In the genomic region with DNA sequence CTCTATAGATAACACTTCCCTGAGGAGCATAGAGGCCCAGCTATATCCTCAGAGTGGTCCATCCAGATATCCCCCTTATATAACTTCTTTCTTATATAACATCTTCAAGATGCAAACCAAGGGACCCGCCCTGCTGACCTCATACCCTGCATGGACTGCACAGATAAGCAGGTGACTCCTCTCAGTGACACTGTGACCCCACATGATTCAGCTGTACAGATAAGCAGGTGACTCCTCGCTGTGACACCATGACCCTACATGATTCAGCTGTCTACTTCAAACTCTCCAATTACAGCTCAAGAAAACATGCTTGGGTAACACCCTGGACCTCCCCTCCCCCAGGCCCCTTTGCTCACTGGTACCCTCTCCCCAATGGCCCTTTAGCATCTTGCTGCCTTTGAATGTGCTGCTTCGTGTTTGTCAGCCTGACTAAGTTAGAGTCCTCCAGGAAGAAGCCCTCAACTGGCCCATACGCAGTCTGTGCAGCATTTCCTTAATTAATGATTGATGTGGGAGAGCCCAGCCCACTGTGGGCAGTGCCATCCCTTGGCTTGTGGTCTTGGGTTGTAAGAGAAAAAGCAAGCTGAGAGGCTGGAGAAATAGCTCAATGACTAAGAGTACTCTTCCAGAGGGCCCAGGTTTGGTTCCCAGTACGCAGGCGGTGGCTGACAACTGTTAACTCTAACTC, we compare ENCODE assay signal across 9 mouse cellular contexts. TPM values are rescaled to one million over a fixed set of nuclear protein-coding genes. Genes with fewer than 3 reads are reported as not detected.
DNase-seq lines count a peak whose midpoint lies in the region; ATAC-seq and TF ChIP-seq lines count a peak whose summit lies in the region.
"Had no signal": no experiment of that assay in that cellular context is flagged by ENCODE, and none has a peak within 500 bp of the region (broad histone marks: within the 10 kb centered on the region; RNA-seq: fewer than 3 reads in every experiment).

No protein-coding gene starts in this region.

- no peaks in the 10 kb centered on the region for H3K9me3 ChIP-seq in heart, embryonic 14.5 days (ENCODE audit: control insufficient read depth, low read length)
- H3K9me3 ChIP-seq in intestine, embryonic 16.5 days (ENCODE audit: control insufficient read depth, low read length), result no peaks in the 10 kb centered on the region
- H3K9me3 ChIP-seq: midbrain, embryonic 10.5 days had no signal

- TF ChIP-seq CTCF in heart, adult 2 months (IDR thresholded peaks at IDR 0.05), result no peak
- no peak for TF ChIP-seq CTCF in bone marrow, adult 2 months (IDR thresholded peaks at IDR 0.05; ENCODE audit: control insufficient read depth, insufficient read depth, low read length)

- H3K4me3 ChIP-seq in heart, embryonic 14.5 days (ENCODE audit: control insufficient read depth in 1 of 2, insufficient read depth in 1 of 2, low read depth in 1 of 2, low read length in 2 of 2), result no peak overlapping the region
- H3K4me3 ChIP-seq in heart, adult 2 months, result no peak overlapping the region
- H3K4me3 ChIP-seq in bone marrow, adult 2 months (replicated peaks; ENCODE audit: control insufficient read depth, low read depth, low read length), result no peak overlapping the region
- H3K4me3 ChIP-seq in intestine, embryonic 16.5 days (ENCODE audit: low read length), result no peak overlapping the region
- H3K4me3 ChIP-seq: midbrain, embryonic 10.5 days had no signal

- no peaks in the 10 kb centered on the region for H3K27me3 ChIP-seq in heart, embryonic 14.5 days (ENCODE audit: control insufficient read depth, insufficient read depth, low read length)
- no peaks in the 10 kb centered on the region for H3K27me3 ChIP-seq in heart, adult 2 months (ENCODE audit: control insufficient read depth, insufficient read depth, low read length)
- H3K27me3 ChIP-seq in intestine, embryonic 16.5 days (replicated peaks; ENCODE audit: control insufficient read depth, insufficient read depth, low read length), result no peaks in the 10 kb centered on the region

- no peaks in the 10 kb centered on the region for H3K36me3 ChIP-seq in heart, embryonic 14.5 days (ENCODE audit: control insufficient read depth, insufficient read depth, low read length)
- H3K36me3 ChIP-seq in heart, adult 2 months (ENCODE audit: control insufficient read depth, insufficient read depth, low read length), result no peaks in the 10 kb centered on the region
- no peaks in the 10 kb centered on the region for H3K36me3 ChIP-seq in intestine, embryonic 16.5 days (ENCODE audit: control insufficient read depth, insufficient read depth, low read length)
- H3K36me3 ChIP-seq: midbrain, embryonic 10.5 days had no signal

- H3K27ac ChIP-seq in heart, embryonic 14.5 days (replicated peaks in 1 of 2; ENCODE audit: control insufficient read depth in 1 of 2, insufficient read depth in 1 of 2, low read depth in 2 of 2, low read length in 2 of 2), result no peak overlapping the region
- no peak overlapping the region for H3K27ac ChIP-seq in heart, adult 2 months
- peak overlapping the region; percentile 86 for H3K27ac ChIP-seq in bone marrow, adult 2 months (ENCODE audit: control insufficient read depth, insufficient read depth, low read depth, low read length, poor library complexity)
- no peak overlapping the region for H3K27ac ChIP-seq in intestine, embryonic 16.5 days (ENCODE audit: low read length)

- ATAC-seq in heart, embryonic 14.5 days (ENCODE audit: insufficient number of reproducible peaks, insufficient read depth, low FRiP score, low read depth), result peak; percentile 26; the same call in 1 of the 2 replicates
- peak; percentile 89 for ATAC-seq in intestine, embryonic 16.5 days

- intact Hi-C loops in heart, adult 2 months (cut with DNase I), result no loop called here

- no peaks in the 10 kb centered on the region for H3K79me2 ChIP-seq in heart, adult 2 months (replicated peaks; ENCODE audit: control insufficient read depth, insufficient read depth, low read length)

- WGBS in heart, embryonic 14.5 days, result 72% methylated on average over 6 of the region's 6 CpGs
- WGBS in heart, adult 2 months, result 80% methylated on average over 6 of the region's 6 CpGs
- 56% methylated on average over 6 of the region's 6 CpGs for WGBS in bone marrow, adult 2 months
- 53% methylated on average over 6 of the region's 6 CpGs for WGBS in intestine, embryonic 16.5 days

- H3K9ac ChIP-seq in heart, embryonic 14.5 days (ENCODE audit: low read length), result no peak overlapping the region
- H3K9ac ChIP-seq in heart, adult 2 months (ENCODE audit: low read depth, low read length), result no peak overlapping the region
- no peak overlapping the region for H3K9ac ChIP-seq in intestine, embryonic 16.5 days (ENCODE audit: low read depth, low read length)

- H3K4me1 ChIP-seq in heart, embryonic 14.5 days (ENCODE audit: control insufficient read depth in 2 of 2, insufficient read depth in 2 of 2, low read length in 2 of 2), result no peaks in the 10 kb centered on the region
- no peaks in the 10 kb centered on the region for H3K4me1 ChIP-seq in heart, adult 2 months (ENCODE audit: control insufficient read depth, insufficient read depth, low read length)
- peaks cover 5% of the 10 kb centered on the region for H3K4me1 ChIP-seq in bone marrow, adult 2 months (ENCODE audit: control insufficient read depth, insufficient read depth, low read length)
- no peaks in the 10 kb centered on the region; the same call in 1 of the 2 replicates for H3K4me1 ChIP-seq in intestine, embryonic 16.5 days (ENCODE audit: control insufficient read depth, insufficient read depth, low read length)

- TF ChIP-seq EP300 in heart, adult 2 months (IDR thresholded peaks at IDR 0.05; ENCODE audit: insufficient read depth, low read depth, low read length), result no peak

- DNase-seq in heart, adult 2 months, result no peak
- peak; percentile 14 to 28 for DNase-seq in natural killer cell, adult 2 months (ENCODE audit: low spot score in 2 of 2)
- DNase-seq in ovary, postnatal 10 days (ENCODE audit: low spot score), result no peak
- DNase-seq in thymus, postnatal 14 days, result no peak
- DNase-seq in right cerebral cortex, postnatal 14 days, result no peak

- H3K4me2 ChIP-seq in heart, embryonic 14.5 days (ENCODE audit: low read length), result no peak overlapping the region
- no peak overlapping the region for H3K4me2 ChIP-seq in intestine, embryonic 16.5 days (ENCODE audit: low read depth, low read length)

- TF ChIP-seq POLR2A in heart, adult 2 months (IDR thresholded peaks at IDR 0.05; ENCODE audit: insufficient read depth, low read depth, low read length), result no peak
- TF ChIP-seq POLR2A in bone marrow, adult 2 months (IDR thresholded peaks at IDR 0.05; ENCODE audit: borderline replicate concordance, control insufficient read depth, low read depth, low read length), result no peak

RNA-seq across cellular contexts. Expression of a gene that starts 37.5 kb away (rescaled TPM):
- 10.1 and 10.6 TPM in 2 replicates for polyA plus RNA-seq in heart, embryonic 14.5 days (2014; fragmentation: Nextera tagmentation; extraction: Ambion mirVana)
- total RNA-seq in heart, adult 2 months (2021), result 10 to 100 TPM in 1 of 2 experiments, 1 to 10 TPM in 1; 8.6 to 11.8 TPM
- 6.1 and 6.5 TPM in 2 replicates for polyA plus RNA-seq in heart, adult 2 months (2012; rRNA removed)
- 31.0 and 34.4 TPM in 2 replicates for polyA plus RNA-seq in bone marrow, adult 2 months (2011; ENCODE audit: insufficient read depth, insufficient read length, low replicate concordance, missing spikeins)
- polyA plus RNA-seq in intestine, embryonic 16.5 days (2015; fragmentation: Nextera tagmentation; extraction: Ambion mirVana), result 23.8 and 25.5 TPM in 2 replicates

Comparison
In these comparisons a context has a peak if more than half of its experiments do, and no peak if none do; other contexts are left out.
1. DNase-seq: peak in natural killer cell, adult 2 months (2 of 2); none in heart, adult 2 months (0 of 2), ovary, postnatal 10 days (single experiment), thymus, postnatal 14 days (single experiment) and right cerebral cortex, postnatal 14 days (single experiment).